Mouse (Mus musculus): ENCODE measurements around the gene Nme7. TPM values are rescaled to one million over a fixed set of nuclear protein-coding genes. Genes with fewer than 3 reads are reported as not detected.

Gene Nme7
- total RNA-seq, 2 experiments from 2014 or later: 24.6 to 26.1 TPM

- no peak for DNase-seq
Observed at GRCm38 (mm10) chr1:164460921-164461697, 157.2 kb downstream of the Nme7 start.

GRCm38 (mm10) chr1:164461726-164462125 is 157.8 kb downstream of the Nme7 start:
- peak; percentile 71 to 75 for DNase-seq

GRCm38 (mm10) chr1:164467406-164467805 is 163.5 kb downstream of the Nme7 start:
- no peak for DNase-seq

- no peak for DNase-seq
Observed at GRCm38 (mm10) chr1:164468329-164468728, 164.4 kb downstream of the Nme7 start.

- DNase-seq: no peak
Observed at GRCm38 (mm10) chr1:164470985-164471384, 167.1 kb downstream of the Nme7 start.

GRCm38 (mm10) chr1:164471632-164472031 is 167.7 kb downstream of the Nme7 start:
- DNase-seq: no peak

GRCm38 (mm10) chr1:164473398-164473797 is 169.5 kb downstream of the Nme7 start:
- DNase-seq: no peak

GRCm38 (mm10) chr1:164474310-164474709 is 170.4 kb downstream of the Nme7 start:
- DNase-seq: no peak

- peak in 1 of 2 experiments; percentile 29 for DNase-seq
Observed at GRCm38 (mm10) chr1:164474778-164475511, 171.0 kb downstream of the Nme7 start.

GRCm38 (mm10) chr1:164475895-164476294 is 172.0 kb downstream of the Nme7 start:
- DNase-seq: no peak

GRCm38 (mm10) chr1:164480755-164481644 is 177.1 kb downstream of the Nme7 start:
- DNase-seq: no peak

GRCm38 (mm10) chr1:164481645-164482354 is 177.9 kb downstream of the Nme7 start:
- DNase-seq: no peak

GRCm38 (mm10) chr1:164482833-164483232 is 178.9 kb downstream of the Nme7 start:
- DNase-seq: no peak

GRCm38 (mm10) chr1:164483728-164484127 is 179.8 kb downstream of the Nme7 start:
- no peak for DNase-seq

Other genes with a start within 250 kb of the Nme7 start
- not detected for gene Sell, start 242.1 kb upstream of the Nme7 start, total RNA-seq (2021)
- under 1 TPM in 1 of 2 experiments, not detected in 1; 0.38 TPM for gene Selp, start 188.9 kb upstream of the Nme7 start, total RNA-seq (2021)
- 1 to 10 TPM in 1 of 2 experiments, under 1 TPM in 1; 0.57 to 1.5 TPM for gene F5, start 152.3 kb upstream of the Nme7 start, total RNA-seq (2021)
- gene Slc19a2, start 55.1 kb upstream of the Nme7 start, total RNA-seq (2021): 10 to 100 TPM; 12.8 to 15.6 TPM
- gene Ccdc181, start 28.5 kb upstream of the Nme7 start, total RNA-seq (2021): 10 to 100 TPM; 21.1 to 21.8 TPM
- gene Blzf1, start 3.4 kb downstream of the Nme7 start, total RNA-seq (2021): 10 to 100 TPM; 23.0 to 23.4 TPM
- 1,000 to 10,000 TPM; 1,962 to 1,976 TPM for gene Atp1b1, start 154.2 kb downstream of the Nme7 start, total RNA-seq (2021)